Mouse (Mus musculus) gonadal fat pad, adult 2 months (tissue): ENCODE measurements around the gene Zfp455. TPM values are rescaled to one million over a fixed set of nuclear protein-coding genes. Genes with fewer than 3 reads are reported as not detected.
"Not testable (repeated sequence)": the region's sequence is repeated elsewhere in the genome, so short reads cannot be mapped to it uniquely, and the experiment has no call there.

Source experiments
- DNase-seq: peaks from one replicate; pipeline ENCODE4 v3.0.0-alpha.2; 2012; ENCODE audit warnings: low read depth
- polyA plus RNA-seq: library from polyadenylated mRNA; depleted of rRNA; stranded (reverse); fragments of >200 nt; gene quantifications from 2 replicates; pipeline ENCODE4 v1.2.3, GENCODE M21; 2012; rRNA removed

Gene Zfp455
- 0.26 and 0.33 TPM in 2 replicates for polyA plus RNA-seq

DNA sequence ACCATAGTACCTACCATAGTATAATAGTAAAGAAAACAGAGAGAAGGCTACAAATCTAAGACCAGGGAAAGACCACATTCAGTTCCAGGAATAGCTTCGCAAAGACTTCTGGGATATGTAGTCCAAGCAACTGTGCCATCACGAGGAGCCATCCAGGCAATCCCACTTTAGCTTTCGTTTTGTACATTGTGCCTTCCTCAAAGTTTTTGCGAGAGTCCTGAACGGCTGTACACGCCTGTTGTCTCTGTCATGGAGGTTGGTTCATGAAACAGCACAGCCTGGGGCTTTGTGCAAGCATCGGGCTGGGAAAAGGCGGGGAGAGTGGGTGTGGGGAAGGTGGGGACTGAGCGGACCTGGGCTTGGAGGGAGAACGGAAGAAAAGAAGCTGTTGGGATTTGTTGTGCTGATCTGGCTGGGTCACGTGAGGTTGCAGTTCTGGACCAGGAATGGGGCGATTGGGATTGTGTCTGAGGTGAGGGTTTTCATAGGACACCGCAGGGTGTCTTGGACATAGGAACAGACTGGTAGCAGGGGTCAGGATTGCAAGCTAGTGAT is at the start of gene Zfp455:
Gene Zfp455, plus strand, starts transcription at position 167 of the 555 bp plus-strand sequence.
- DNase-seq = no peak

- DNase-seq = not testable (repeated sequence)
Measured at GRCm38 (mm10) chr13:67166122-67166521, 28.2 kb upstream of the Zfp455 start.

DNA sequence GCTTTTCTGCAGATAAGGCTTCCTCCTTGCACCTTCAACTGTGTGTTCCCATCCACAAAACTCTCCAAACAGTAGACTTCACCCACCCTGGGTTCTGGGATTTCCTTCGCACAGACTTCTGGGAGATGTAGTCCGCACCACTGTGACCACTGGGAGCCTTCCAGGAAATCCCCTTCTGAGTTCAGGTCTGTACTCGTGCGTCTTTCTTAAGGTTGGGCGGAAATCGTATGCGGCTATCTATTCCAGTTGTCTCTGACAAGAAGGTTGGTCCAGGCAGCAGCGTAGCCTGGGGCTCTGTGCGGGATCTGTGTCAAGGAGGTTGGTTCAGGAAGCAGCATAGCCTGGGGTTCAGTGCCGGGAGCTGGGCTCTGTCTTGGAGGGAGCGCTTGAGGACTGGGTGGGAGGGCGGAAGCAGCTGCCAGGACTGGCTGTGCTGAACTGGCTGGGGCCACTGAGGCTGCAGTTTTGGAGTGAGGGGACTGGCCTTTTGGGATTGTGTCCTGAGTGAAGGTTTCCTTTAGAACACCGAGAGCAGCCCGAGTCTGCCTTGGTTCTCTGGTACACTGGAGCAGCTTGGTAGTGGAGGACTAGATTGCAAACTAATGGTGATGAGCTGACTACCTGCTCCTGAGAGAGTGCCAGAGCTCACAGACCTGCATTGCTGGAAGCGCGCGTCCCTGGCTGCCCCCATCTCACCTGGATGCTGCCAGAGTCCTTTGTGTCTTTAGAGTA is 21.1 kb upstream of the Zfp455 start, which contains the start of gene Rsl1:
Gene Rsl1, plus strand, starts transcription at position 192 of the 732 bp plus-strand sequence.
- peak; percentile 23 for DNase-seq

GRCm38 (mm10) chr13:67173723-67174055 is 20.6 kb upstream of the Zfp455 start:
- no peak for DNase-seq

GRCm38 (mm10) chr13:67201656-67202055 is 7.3 kb downstream of the Zfp455 start:
- DNase-seq = no peak

GRCm38 (mm10) chr13:67214015-67214607 is 19.8 kb downstream of the Zfp455 start:
- DNase-seq = no peak

Other genes starting within 250 kb of the Zfp455 start
- 0.19 and 0.27 TPM in 2 replicates for gene Zfp712, start 133.3 kb upstream of the Zfp455 start, polyA plus RNA-seq
- 0.06 and 0.12 TPM in 2 replicates for gene Zfp708, start 96.5 kb upstream of the Zfp455 start, polyA plus RNA-seq
- gene Gm28557, start 85.9 kb upstream of the Zfp455 start, polyA plus RNA-seq = 2.9 and 3.9 TPM in 2 replicates
- gene Rslcan18, start 78.2 kb upstream of the Zfp455 start, polyA plus RNA-seq = 0.25 and 0.26 TPM in 2 replicates
- gene Zfp759, start 72.8 kb upstream of the Zfp455 start, polyA plus RNA-seq = 0.69 and 0.76 TPM in 2 replicates
- 1.6 and 1.8 TPM in 2 replicates for gene Rsl1, start 21.3 kb upstream of the Zfp455 start, polyA plus RNA-seq
- gene Zfp458, start 84.0 kb downstream of the Zfp455 start, polyA plus RNA-seq = 1.1 and 1.2 TPM in 2 replicates
- gene Zfp457, start 112.0 kb downstream of the Zfp455 start, polyA plus RNA-seq = 2.0 and 2.3 TPM in 2 replicates
- gene Zfp595, start 138.1 kb downstream of the Zfp455 start, polyA plus RNA-seq = 0.91 and 1.1 TPM in 2 replicates
- 0.39 and 0.44 TPM in 2 replicates for gene Gm28044, start 166.0 kb downstream of the Zfp455 start, polyA plus RNA-seq
- 0.43 and 0.51 TPM in 2 replicates for gene Zfp953, start 166.1 kb downstream of the Zfp455 start, polyA plus RNA-seq
- not detected in 2 replicates for gene Gm28041, start 181.2 kb downstream of the Zfp455 start, polyA plus RNA-seq
- gene Zfp456, start 181.3 kb downstream of the Zfp455 start, polyA plus RNA-seq = 0.31 and 0.69 TPM in 2 replicates
- 2.3 and 3.4 TPM in 2 replicates for gene Zfp429, start 205.3 kb downstream of the Zfp455 start, polyA plus RNA-seq
- 0.34 and 0.97 TPM in 2 replicates for gene Zfp459, start 226.9 kb downstream of the Zfp455 start, polyA plus RNA-seq